Mouse (Mus musculus): ENCODE measurements at regions not wholly inside any gene's neighbourhood (a gene's known extent, or its start where the extent isn't known, plus 50 kb on each side); places are given as distances from the start of the nearest gene placed in this dataset.

DNA sequence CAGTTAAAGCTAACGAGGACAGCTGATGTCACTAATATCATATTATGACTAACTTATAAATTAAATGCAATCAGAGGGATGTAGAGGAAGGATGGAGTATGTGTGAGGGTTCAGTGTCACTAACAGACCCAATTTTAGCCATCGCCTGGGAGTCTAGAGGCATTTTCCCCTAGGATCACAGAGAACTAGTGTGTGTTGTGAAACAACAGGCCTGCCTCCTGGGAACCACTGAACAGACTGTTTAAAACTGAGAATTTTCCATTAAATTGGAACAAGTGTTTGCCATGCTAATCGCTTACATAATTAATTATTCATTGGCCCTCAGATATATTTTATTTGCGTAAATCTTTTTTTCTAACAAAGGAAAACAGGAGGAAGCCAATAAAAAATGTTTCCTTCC lies 185.5 kb upstream of the Gm5148 start:
- Histone ChIP-seq H3K4me3 (ENCODE audit: control insufficient read depth in 1 of 2, insufficient read depth in 1 of 2, low read depth in 2 of 2, low read length in 2 of 2) (no peak overlapping the region), H3K9me3 (replicated peaks; ENCODE audit: insufficient read depth, low read length) (no peaks in the 10 kb centered on the region), H3K27me3 (ENCODE audit: control insufficient read depth in 1 of 2, insufficient read depth in 2 of 2, low read length in 2 of 2) (peaks cover 0 to 2% of the 10 kb centered on the region in 2 experiments; a peak in 3 of 4 replicates), H3K27ac (ENCODE audit: control insufficient read depth, low read depth, low read length) (no peak overlapping the region), H3K9ac (ENCODE audit: control insufficient read depth, low read depth, low read length, poor library complexity, severe bottlenecking) (no peak overlapping the region), H3K36me3 (ENCODE audit: control insufficient read depth in 1 of 2, insufficient read depth in 2 of 2, low read length in 2 of 2) (no peaks in the 10 kb centered on the region), H3K79me2 (ENCODE audit: control insufficient read depth, insufficient read depth, low read length, poor library complexity) (no peaks in the 10 kb centered on the region), H3K4me1 (ENCODE audit: control insufficient read depth in 1 of 2, insufficient read depth in 2 of 2, low read length in 2 of 2) (no peaks in the 10 kb centered on the region)
- no peak for DNase-seq (ENCODE audit: low read depth, low spot score)
- TF ChIP-seq CHD1 (IDR thresholded peaks at IDR 0.05; ENCODE audit: low read depth, low read length) (no peak), CHD2 (IDR thresholded peaks at IDR 0.05; ENCODE audit: low read length) (no peak), GABPA (IDR thresholded peaks at IDR 0.05; ENCODE audit: low read depth, low read length) (no peak), POLR2A (IDR thresholded peaks at IDR 0.05; ENCODE audit: control insufficient read depth in 1 of 2, insufficient read depth in 1 of 2, low read depth in 1 of 2, low read length in 2 of 2, poor library complexity in 1 of 2) (no peak), GATA1 (IDR thresholded peaks at IDR 0.05; ENCODE audit: low read depth, low read length) (no peak), MAX (IDR thresholded peaks at IDR 0.05; ENCODE audit: low read length) (no peak), ETS1 (IDR thresholded peaks at IDR 0.05; ENCODE audit: low read depth, low read length) (no peak), MEF2A (IDR thresholded peaks at IDR 0.05; ENCODE audit: extremely low read depth, insufficient replicate concordance, low read depth, low read length, poor library complexity, severe bottlenecking) (no peak), ELF1 (IDR thresholded peaks at IDR 0.05; ENCODE audit: low read depth, low read length) (no peak), NELFE (IDR thresholded peaks at IDR 0.05; ENCODE audit: low read depth, low read length) (no peak), ZC3H11A (IDR thresholded peaks at IDR 0.05; ENCODE audit: low read depth, low read length) (no peak), CTCF (IDR thresholded peaks at IDR 0.05 in 2 of 3, conservative IDR thresholded peaks at IDR 0.05 in 1 of 3; ENCODE audit: control insufficient read depth in 1 of 3, insufficient read depth in 1 of 3, low read depth in 2 of 3, low read length in 3 of 3, poor library complexity in 1 of 3, severe bottlenecking in 1 of 3) (no peak), ZMIZ1 (IDR thresholded peaks at IDR 0.05; ENCODE audit: low read depth, low read length) (no peak), MAFK (IDR thresholded peaks at IDR 0.05; ENCODE audit: borderline replicate concordance, low read depth, low read length) (no peak), POLR2AphosphoS5 (IDR thresholded peaks at IDR 0.05; ENCODE audit: borderline replicate concordance, low read depth, low read length) (no peak), BHLHE40 (IDR thresholded peaks at IDR 0.05; ENCODE audit: borderline replicate concordance, low read depth, low read length) (no peak), USF2 (IDR thresholded peaks at IDR 0.05; ENCODE audit: borderline replicate concordance in 1 of 2, insufficient read depth in 1 of 2, low read depth in 1 of 2, low read length in 2 of 2) (no peak), SIN3A (IDR thresholded peaks at IDR 0.05; ENCODE audit: low read length) (no peak)

DNA sequence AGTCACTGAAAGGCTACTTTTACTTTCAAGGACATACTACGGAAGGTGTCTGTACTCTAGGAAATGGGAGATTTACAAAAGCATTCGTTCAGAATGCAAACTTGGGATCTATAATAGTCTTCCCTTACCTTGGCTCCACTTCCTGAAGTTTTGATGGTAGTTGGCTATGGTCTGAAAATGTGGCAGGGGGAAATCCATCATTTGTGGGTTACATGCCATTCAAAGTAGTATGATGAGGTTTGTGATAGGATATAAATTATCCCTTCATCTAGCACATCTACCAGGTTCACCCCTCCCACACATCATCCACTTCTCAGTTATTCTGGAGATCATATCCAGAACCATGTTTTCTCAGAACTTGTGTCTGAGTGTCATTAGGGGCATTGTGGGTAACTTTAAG lies 184.7 kb upstream of the Gm5148 start:
- Histone ChIP-seq H3K4me1 (ENCODE audit: control insufficient read depth in 1 of 2, insufficient read depth in 2 of 2, low read length in 2 of 2) (no peaks in the 10 kb centered on the region), H3K9ac (ENCODE audit: control insufficient read depth, low read depth, low read length, poor library complexity, severe bottlenecking) (no peak overlapping the region), H3K9me3 (replicated peaks; ENCODE audit: insufficient read depth, low read length) (no peaks in the 10 kb centered on the region), H3K4me3 (ENCODE audit: control insufficient read depth in 1 of 2, insufficient read depth in 1 of 2, low read depth in 2 of 2, low read length in 2 of 2) (no peak overlapping the region), H3K27me3 (ENCODE audit: control insufficient read depth in 1 of 2, insufficient read depth in 2 of 2, low read length in 2 of 2) (peaks cover 0 to 2% of the 10 kb centered on the region in 2 experiments; a peak in 3 of 4 replicates), H3K27ac (ENCODE audit: control insufficient read depth, low read depth, low read length) (no peak overlapping the region), H3K79me2 (ENCODE audit: control insufficient read depth, insufficient read depth, low read length, poor library complexity) (no peaks in the 10 kb centered on the region), H3K36me3 (ENCODE audit: control insufficient read depth in 1 of 2, insufficient read depth in 2 of 2, low read length in 2 of 2) (no peaks in the 10 kb centered on the region)
- no peak for TF ChIP-seq CTCF (IDR thresholded peaks at IDR 0.05 in 2 of 3, conservative IDR thresholded peaks at IDR 0.05 in 1 of 3; ENCODE audit: control insufficient read depth in 1 of 3, insufficient read depth in 1 of 3, low read depth in 2 of 3, low read length in 3 of 3, poor library complexity in 1 of 3, severe bottlenecking in 1 of 3)
- no peak for TF ChIP-seq MAX (IDR thresholded peaks at IDR 0.05; ENCODE audit: low read length)
- TF ChIP-seq UBTF (IDR thresholded peaks at IDR 0.05; ENCODE audit: borderline replicate concordance, insufficient read depth, low read depth, low read length): no peak
- TF ChIP-seq MEF2A (IDR thresholded peaks at IDR 0.05; ENCODE audit: extremely low read depth, insufficient replicate concordance, low read depth, low read length, poor library complexity, severe bottlenecking): no peak
- TF ChIP-seq ZMIZ1 (IDR thresholded peaks at IDR 0.05; ENCODE audit: low read depth, low read length): no peak
- TF ChIP-seq EP300 (IDR thresholded peaks at IDR 0.05; ENCODE audit: low read depth in 1 of 2, low read length in 2 of 2): no peak
- no peak for TF ChIP-seq E2F4 (IDR thresholded peaks at IDR 0.05; ENCODE audit: borderline replicate concordance, low read depth, low read length)
- no peak for TF ChIP-seq USF2 (IDR thresholded peaks at IDR 0.05; ENCODE audit: borderline replicate concordance in 1 of 2, insufficient read depth in 1 of 2, low read depth in 1 of 2, low read length in 2 of 2)
- no peak for TF ChIP-seq JUND (IDR thresholded peaks at IDR 0.05; ENCODE audit: low read depth, low read length)
- no peak for TF ChIP-seq POLR2AphosphoS5 (IDR thresholded peaks at IDR 0.05; ENCODE audit: borderline replicate concordance, low read depth, low read length)
- no peak for TF ChIP-seq BHLHE40 (IDR thresholded peaks at IDR 0.05; ENCODE audit: borderline replicate concordance, low read depth, low read length)
- no peak for TF ChIP-seq SMC3 (IDR thresholded peaks at IDR 0.05; ENCODE audit: low read depth, low read length)
- TF ChIP-seq POLR2AphosphoS2 (IDR thresholded peaks at IDR 0.05; ENCODE audit: low read length): no peak
- no peak for TF ChIP-seq TBP (IDR thresholded peaks at IDR 0.05; ENCODE audit: low read depth, low read length)
- no peak for TF ChIP-seq CHD1 (IDR thresholded peaks at IDR 0.05; ENCODE audit: low read depth, low read length)
- DNase-seq (ENCODE audit: low read depth, low spot score): no peak
